Mouse (Mus musculus) forebrain, embryonic 15.5 days (tissue): ENCODE results near the gene Mettl24. TPM values are rescaled to one million over a fixed set of nuclear protein-coding genes. Genes with fewer than 3 reads are reported as not detected.
A peak's percentile ranks its signal among the peaks of the same experiment; 100 is the strongest.

ENCODE experiments used
- ATAC-seq: fragments of 200-750 bp; cut with Nextera tagmentation; replicated peaks from 2 replicates; pipeline ENCODE4 v1.8.0; 2017; ENCODE audit warnings: mild to moderate bottlenecking, moderate TSS enrichment, moderate library complexity
- H3K27ac ChIP-seq: fragments of 300-500 bp; sonication (generic); replicated peaks from 2 replicates; pipeline ENCODE4 v1.5.1; 2015; ENCODE audit warnings: mild to moderate bottlenecking, inconsistent platforms
- H3K27me3 ChIP-seq: fragments of 300-500 bp; sonication (generic); 2 replicates; pipeline ENCODE4 v1.6.1; 2015; ENCODE audit warnings: inconsistent platforms
- H3K36me3 ChIP-seq: fragments of 300-500 bp; sonication (generic); 2 replicates; pipeline ENCODE4 v1.6.1; 2015; ENCODE audit warnings: mild to moderate bottlenecking, inconsistent platforms
- H3K4me1 ChIP-seq: fragments of 300-500 bp; sonication (generic); 2 replicates; pipeline ENCODE4 v1.6.1; 2015; ENCODE audit warnings: inconsistent platforms
- H3K4me2 ChIP-seq: fragments of 300-500 bp; sonication (generic); replicated peaks from 2 replicates; pipeline ENCODE4 v1.6.1; 2015; ENCODE audit warnings: mild to moderate bottlenecking, inconsistent platforms
- H3K4me3 ChIP-seq: fragments of 300-500 bp; sonication (generic); 2 replicates; pipeline ENCODE4 v1.5.1; 2015; ENCODE audit warnings: mild to moderate bottlenecking, inconsistent platforms
- H3K9ac ChIP-seq: fragments of 300-500 bp; sonication (generic); replicated peaks from 2 replicates; pipeline ENCODE4 v1.6.1; 2015; ENCODE audit warnings: mild to moderate bottlenecking, inconsistent platforms
- H3K9me3 ChIP-seq: fragments of 300-500 bp; sonication (generic); 2 replicates; pipeline ENCODE4 v1.6.1; 2016; ENCODE audit warnings: inconsistent platforms
- WGBS: fragments of 180-500 bp; shearing (Covaris S2); methylation state at CpG from one replicate; pipeline ENCODE4 v1.1.7; 2015; ENCODE audit warnings: mixed read lengths; 5-methylcytosine and 5-hydroxymethylcytosine counted together
- polyA plus RNA-seq: library from polyadenylated mRNA; unstranded; fragments of >200 nt; fragmentation: Nextera tagmentation; extraction: Ambion mirVana; gene quantifications from 2 replicates; pipeline ENCODE4 v1.2.1, GENCODE M21; 2015

Gene Mettl24
- polyA plus RNA-seq, 1 experiment from 2014 or later: 0.29 TPM

DNA sequence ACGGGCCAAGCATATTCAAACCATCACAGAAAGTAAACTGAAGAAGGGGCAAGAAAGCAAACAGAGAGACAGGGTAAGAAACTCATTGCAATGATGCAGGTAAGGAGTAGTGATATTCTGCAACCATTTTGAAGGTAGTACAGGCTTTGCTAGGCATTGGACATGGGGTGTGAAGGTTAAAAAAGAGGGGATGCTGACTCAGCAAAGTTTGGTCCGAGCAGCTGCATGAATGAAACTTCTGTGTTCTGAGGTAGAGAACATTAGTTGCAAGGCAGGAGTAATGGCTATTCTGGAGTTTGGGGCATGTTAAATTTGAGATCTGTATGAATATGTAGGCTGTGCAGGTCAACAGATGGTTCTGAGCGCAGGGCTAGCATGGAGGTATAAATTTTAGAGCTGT is 17.8 kb upstream of the Mettl24 start:
- WGBS: 83% methylated on average over 3 of the region's 3 CpGs
- H3K4me2 ChIP-seq: no peak overlapping the region
- no peaks in the 10 kb centered on the region for H3K9me3 ChIP-seq
- H3K9ac ChIP-seq: no peak overlapping the region
- H3K4me3 ChIP-seq: no peak overlapping the region
- no peak overlapping the region for H3K27ac ChIP-seq
- H3K4me1 ChIP-seq: no peaks in the 10 kb centered on the region
- no peaks in the 10 kb centered on the region for H3K27me3 ChIP-seq
- no peaks in the 10 kb centered on the region for H3K36me3 ChIP-seq
- no peak for ATAC-seq

DNA sequence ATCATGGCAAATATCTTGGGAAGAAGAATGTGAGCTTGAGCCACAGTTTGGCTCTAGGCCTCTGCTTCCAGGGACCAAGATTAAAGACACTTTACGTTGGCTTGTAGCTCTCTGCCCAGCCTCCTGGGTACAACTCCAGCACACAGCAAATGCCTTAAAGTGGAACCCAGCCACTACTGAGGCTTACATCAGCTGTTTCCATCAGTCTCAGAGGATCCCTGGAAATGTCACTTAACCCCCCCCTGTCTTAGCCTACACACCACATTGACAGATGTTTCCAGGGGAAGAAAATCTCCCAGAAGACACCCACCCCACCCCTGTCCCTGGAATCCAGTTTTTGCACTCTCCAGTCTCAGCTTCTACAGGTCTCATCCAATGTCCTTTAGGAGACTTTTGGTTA is 16.1 kb upstream of the Mettl24 start:
- ATAC-seq: no peak
- Histone ChIP-seq H3K9me3 (no peaks in the 10 kb centered on the region), H3K36me3 (no peaks in the 10 kb centered on the region), H3K4me3 (no peak overlapping the region), H3K4me1 (no peaks in the 10 kb centered on the region), H3K4me2 (no peak overlapping the region), H3K9ac (no peak overlapping the region), H3K27ac (no peak overlapping the region), H3K27me3 (no peaks in the 10 kb centered on the region)
- WGBS: 85% methylated on average over 1 of the region's 1 CpGs

- no peaks in the 10 kb centered on the region for H3K4me1 ChIP-seq
- no peak overlapping the region for H3K4me2 ChIP-seq
- no peaks in the 10 kb centered on the region for H3K9me3 ChIP-seq
- H3K27ac ChIP-seq: no peak overlapping the region
- no peak for ATAC-seq
- no peak overlapping the region for H3K4me3 ChIP-seq
- no peak overlapping the region for H3K9ac ChIP-seq
- no peaks in the 10 kb centered on the region for H3K27me3 ChIP-seq
- H3K36me3 ChIP-seq: no peaks in the 10 kb centered on the region
Observed at GRCm38 (mm10) chr10:40668640-40669039, 14.4 kb upstream of the Mettl24 start.

DNA sequence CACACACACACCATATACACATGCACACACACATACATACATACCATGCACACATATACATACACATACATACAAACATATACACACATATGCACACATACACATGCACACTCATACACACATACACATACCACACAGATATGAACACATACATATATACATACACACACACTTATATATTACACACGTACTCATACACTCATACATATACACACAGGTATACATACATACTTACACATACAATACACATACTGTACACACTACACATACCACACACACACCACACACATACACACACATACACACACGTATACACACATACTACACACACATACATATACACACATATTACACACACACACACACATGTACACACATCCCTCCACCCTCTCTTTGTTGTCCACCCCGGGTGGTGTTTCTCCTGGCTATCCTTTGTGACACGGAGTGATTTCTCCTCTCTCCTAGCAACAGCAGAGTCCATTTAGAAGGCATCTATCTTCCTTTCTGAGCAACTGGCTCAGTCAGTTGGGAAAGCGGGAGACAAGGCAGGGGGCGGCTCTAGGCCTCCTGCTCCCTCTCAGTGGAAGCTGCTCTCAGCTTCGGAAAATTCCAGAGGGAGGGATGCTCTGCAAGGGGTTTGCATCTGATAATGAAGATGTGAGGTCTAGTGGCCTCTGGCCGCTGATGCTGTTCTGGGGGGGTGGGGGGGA is 10.3 kb upstream of the Mettl24 start:
- Histone ChIP-seq H3K27me3 (no peaks in the 10 kb centered on the region), H3K4me3 (no peak overlapping the region), H3K9ac (no peak overlapping the region), H3K27ac (no peak overlapping the region), H3K4me1 (peaks cover 5% of the 10 kb centered on the region; the same call in 1 of the 2 replicates), H3K9me3 (no peaks in the 10 kb centered on the region), H3K36me3 (no peaks in the 10 kb centered on the region), H3K4me2 (no peak overlapping the region)
- ATAC-seq: no peak
- WGBS: 61% methylated on average over 8 of the region's 8 CpGs

DNA sequence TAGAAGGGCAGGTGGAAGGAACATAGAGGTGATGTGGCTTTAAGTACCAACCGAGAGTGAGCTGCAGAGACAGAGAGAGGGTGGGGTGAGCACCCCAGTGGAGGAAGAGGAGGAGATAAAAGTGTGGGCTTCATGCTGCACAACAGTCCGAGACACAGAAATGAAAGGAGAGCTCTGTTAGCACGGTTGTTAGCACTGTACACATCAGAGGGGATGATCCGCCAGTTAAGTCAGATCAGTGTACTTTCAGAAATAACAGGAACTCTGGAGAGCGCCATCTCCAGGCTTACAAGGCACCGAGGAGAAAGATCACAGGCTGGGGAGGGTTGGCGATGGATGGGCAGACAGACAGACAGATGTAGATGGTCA is 9.8 kb upstream of the Mettl24 start:
- Histone ChIP-seq H3K4me2 (no peak overlapping the region), H3K4me3 (no peak overlapping the region), H3K27ac (no peak overlapping the region), H3K4me1 (peaks cover 5% of the 10 kb centered on the region; the same call in 1 of the 2 replicates), H3K9me3 (no peaks in the 10 kb centered on the region), H3K9ac (no peak overlapping the region), H3K36me3 (no peaks in the 10 kb centered on the region), H3K27me3 (no peaks in the 10 kb centered on the region)
- no peak for ATAC-seq
- WGBS: 69% methylated on average over 7 of the region's 7 CpGs

- no peak overlapping the region for H3K27ac ChIP-seq
- H3K9ac ChIP-seq: peak overlapping the region; percentile 17; the same call in 1 of the 2 replicates
Observed at GRCm38 (mm10) chr10:40674151-40674550, 8.9 kb upstream of the Mettl24 start.

DNA sequence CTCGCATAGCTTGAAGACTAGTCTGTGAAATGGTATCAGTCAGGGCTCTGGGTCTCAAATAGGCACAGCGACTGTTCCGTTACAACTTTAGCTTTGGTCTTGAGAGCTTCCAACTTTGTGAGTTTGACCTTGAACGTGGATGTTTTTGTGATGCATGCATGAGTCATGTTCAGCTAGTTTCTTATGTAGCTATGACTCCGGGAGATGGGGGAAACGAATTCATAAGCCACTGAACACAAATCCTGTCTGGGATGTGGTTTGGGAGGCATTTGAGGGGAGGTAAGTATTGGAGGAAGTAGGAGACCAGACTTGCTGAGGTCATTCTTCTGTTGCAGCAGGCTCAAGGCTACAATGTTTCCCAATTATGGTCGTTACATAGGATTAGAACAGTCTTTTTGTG is 7.2 kb upstream of the Mettl24 start:
- ATAC-seq: no peak
- WGBS: 76% methylated on average over 7 of the region's 7 CpGs
- no peak overlapping the region for H3K9ac ChIP-seq

More at GRCm38 (mm10) chr10:40674151-40674550, 8.9 kb upstream of the Mettl24 start:
- no peaks in the 10 kb centered on the region for H3K36me3 ChIP-seq
- 8% methylated on average over 13 of the region's 13 CpGs for WGBS
- ATAC-seq: no peak
- peak overlapping the region; percentile 7; the same call in 1 of the 2 replicates for H3K4me3 ChIP-seq
- H3K27me3 ChIP-seq: no peaks in the 10 kb centered on the region
- H3K9me3 ChIP-seq: no peaks in the 10 kb centered on the region
- H3K4me2 ChIP-seq: peak overlapping the region; percentile 36
- peaks cover 5% of the 10 kb centered on the region; the same call in 1 of the 2 replicates for H3K4me1 ChIP-seq

GRCm38 (mm10) chr10:40678477-40678876 is 4.6 kb upstream of the Mettl24 start:
- no peak for ATAC-seq
- H3K27me3 ChIP-seq: no peaks in the 10 kb centered on the region
- H3K4me2 ChIP-seq: no peak overlapping the region
- H3K36me3 ChIP-seq: no peaks in the 10 kb centered on the region
- no peak overlapping the region for H3K27ac ChIP-seq
- H3K9me3 ChIP-seq: no peaks in the 10 kb centered on the region
- no peak overlapping the region for H3K9ac ChIP-seq
- WGBS: 89% methylated on average over 3 of the region's 3 CpGs
- no peak overlapping the region for H3K4me3 ChIP-seq
- peaks cover 12% of the 10 kb centered on the region for H3K4me1 ChIP-seq

More for the DNA sequence above, 7.2 kb upstream of the Mettl24 start:
- Histone ChIP-seq H3K4me1 (peaks cover 5% of the 10 kb centered on the region; the same call in 1 of the 2 replicates), H3K4me3 (no peak overlapping the region), H3K27me3 (no peaks in the 10 kb centered on the region), H3K4me2 (no peak overlapping the region), H3K27ac (no peak overlapping the region), H3K36me3 (no peaks in the 10 kb centered on the region), H3K9me3 (no peaks in the 10 kb centered on the region)

GRCm38 (mm10) chr10:40682470-40682869 is 612 bp upstream of the Mettl24 start:
- WGBS: 17% methylated on average over 8 of the region's 8 CpGs
- H3K4me2 ChIP-seq: peak overlapping the region; percentile 99
- no peaks in the 10 kb centered on the region for H3K27me3 ChIP-seq
- H3K36me3 ChIP-seq: no peaks in the 10 kb centered on the region
- peaks cover 12% of the 10 kb centered on the region for H3K4me1 ChIP-seq
- no peak overlapping the region for H3K9ac ChIP-seq
- H3K4me3 ChIP-seq: peak overlapping the region; percentile 49; the same call in 1 of the 2 replicates
- H3K9me3 ChIP-seq: no peaks in the 10 kb centered on the region
- peak; percentile 66 for ATAC-seq
- H3K27ac ChIP-seq: no peak overlapping the region

DNA sequence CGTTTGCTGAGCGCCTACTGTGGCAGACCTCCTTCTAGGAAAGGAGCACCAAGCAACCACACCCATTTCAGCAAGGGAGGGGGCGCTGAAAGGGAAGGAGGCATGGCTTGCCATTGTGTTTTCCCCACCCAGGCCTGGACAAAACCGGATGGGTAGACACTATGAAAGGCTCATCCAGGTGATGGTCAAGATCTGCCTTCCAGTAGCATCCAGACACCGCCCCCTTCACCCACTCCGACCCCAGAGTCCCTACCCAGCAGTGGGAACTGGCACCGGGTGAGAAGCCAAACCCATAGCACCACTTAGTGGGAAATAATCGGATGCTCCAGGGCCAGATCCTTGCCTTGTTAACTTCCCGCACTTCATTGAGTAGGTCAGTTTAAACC is 779 bp downstream of the Mettl24 start:
- Histone ChIP-seq H3K27me3 (no peaks in the 10 kb centered on the region), H3K4me3 (peak overlapping the region; percentile 49), H3K4me2 (peak overlapping the region; percentile 99), H3K4me1 (peaks cover 12% of the 10 kb centered on the region), H3K9ac (peak overlapping the region; percentile 62), H3K9me3 (no peaks in the 10 kb centered on the region), H3K27ac (no peak overlapping the region), H3K36me3 (no peaks in the 10 kb centered on the region)
- peak; percentile 36 for ATAC-seq
- WGBS: 60% methylated on average over 9 of the region's 9 CpGs

DNA sequence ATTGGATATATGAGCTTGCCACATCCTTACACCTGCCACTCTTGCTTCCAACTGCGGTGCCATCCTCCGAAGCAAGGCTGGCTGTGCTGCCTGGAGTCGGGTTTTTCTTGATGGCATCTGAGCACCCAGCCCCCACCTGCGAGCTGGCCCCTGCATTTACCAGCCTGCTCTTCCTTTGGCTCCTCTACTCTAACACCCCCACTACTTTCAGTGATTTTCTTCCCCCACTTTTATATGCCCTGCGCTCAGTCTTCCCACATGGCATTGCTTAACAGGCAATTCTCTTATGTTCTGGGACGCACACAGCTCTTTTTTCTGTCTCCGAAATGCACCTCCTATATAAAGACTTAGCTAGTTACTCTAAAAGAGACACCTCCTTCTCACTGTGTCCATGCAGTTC is 1.2 kb downstream of the Mettl24 start:
- H3K36me3 ChIP-seq: no peaks in the 10 kb centered on the region
- H3K4me2 ChIP-seq: no peak overlapping the region
- H3K27me3 ChIP-seq: no peaks in the 10 kb centered on the region
- H3K9ac ChIP-seq: no peak overlapping the region
- H3K9me3 ChIP-seq: no peaks in the 10 kb centered on the region
- ATAC-seq: no peak
- no peak overlapping the region for H3K4me3 ChIP-seq
- H3K4me1 ChIP-seq: peaks cover 12% of the 10 kb centered on the region
- H3K27ac ChIP-seq: no peak overlapping the region
- 94% methylated on average over 7 of the region's 7 CpGs for WGBS

DNA sequence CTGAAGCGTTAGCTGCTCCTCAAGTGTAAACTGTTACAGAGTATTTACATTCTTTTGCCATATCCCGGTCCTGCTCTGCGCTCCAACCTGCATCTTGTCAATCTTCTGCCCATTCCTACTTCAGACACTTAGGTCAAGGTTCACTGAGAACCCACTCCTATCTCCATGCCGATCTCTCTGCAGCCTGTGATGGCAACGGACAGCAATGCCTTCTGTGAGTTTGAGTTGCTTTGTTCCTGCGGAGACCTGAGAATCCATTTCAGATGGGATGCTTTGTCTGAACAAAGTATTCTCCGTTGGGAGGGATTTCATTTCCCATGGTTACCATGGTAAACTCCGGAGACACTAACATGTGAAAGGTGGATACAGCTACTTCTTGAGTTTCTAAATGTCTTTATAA is 2.6 kb downstream of the Mettl24 start:
- Histone ChIP-seq H3K27me3 (no peaks in the 10 kb centered on the region), H3K4me3 (no peak overlapping the region), H3K4me1 (peaks cover 12% of the 10 kb centered on the region), H3K36me3 (no peaks in the 10 kb centered on the region), H3K27ac (no peak overlapping the region), H3K4me2 (no peak overlapping the region), H3K9me3 (no peaks in the 10 kb centered on the region), H3K9ac (no peak overlapping the region)
- no peak for ATAC-seq
- 59% methylated on average over 8 of the region's 8 CpGs for WGBS

DNA sequence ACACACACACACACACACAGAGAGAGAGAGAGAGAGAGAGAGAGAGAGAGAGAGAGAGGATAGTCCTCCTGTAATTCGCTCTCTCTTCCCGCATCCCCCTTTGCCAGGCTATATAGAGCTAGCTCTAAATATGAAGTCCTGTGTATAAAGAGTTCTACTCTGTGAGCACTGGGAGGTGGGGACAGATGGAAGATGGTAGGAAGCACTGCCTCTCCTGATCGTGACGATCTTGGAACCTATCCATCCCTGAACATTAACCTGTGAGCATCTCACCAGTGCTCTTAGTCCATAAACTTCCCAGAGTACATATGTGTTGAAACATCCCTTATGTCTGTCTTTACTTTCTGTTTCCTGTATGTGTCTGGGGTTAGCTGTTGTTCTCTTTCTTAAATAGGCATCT is 3.9 kb downstream of the Mettl24 start:
- Histone ChIP-seq H3K4me2 (no peak overlapping the region), H3K27ac (no peak overlapping the region), H3K36me3 (no peaks in the 10 kb centered on the region), H3K4me3 (no peak overlapping the region), H3K9ac (no peak overlapping the region), H3K9me3 (no peaks in the 10 kb centered on the region), H3K27me3 (no peaks in the 10 kb centered on the region), H3K4me1 (peaks cover 12% of the 10 kb centered on the region)
- WGBS: 80% methylated on average over 4 of the region's 4 CpGs
- ATAC-seq: no peak
